Mouse (Mus musculus): ENCODE measurements around the gene Fbxw14. TPM values are rescaled to one million over a fixed set of nuclear protein-coding genes. Genes with fewer than 3 reads are reported as not detected.
"Not testable (repeated sequence)": the region's sequence is repeated elsewhere in the genome, so short reads cannot be mapped to it uniquely, and the experiment has no call there.

Gene Fbxw14
- not detected in 2 replicates for total RNA-seq (2014; fragmentation: Nextera tagmentation)
- total RNA-seq (2017): 0.23 and 0.87 TPM in 2 replicates
- polyA plus RNA-seq (2012): not detected in 2 replicates

DNA sequence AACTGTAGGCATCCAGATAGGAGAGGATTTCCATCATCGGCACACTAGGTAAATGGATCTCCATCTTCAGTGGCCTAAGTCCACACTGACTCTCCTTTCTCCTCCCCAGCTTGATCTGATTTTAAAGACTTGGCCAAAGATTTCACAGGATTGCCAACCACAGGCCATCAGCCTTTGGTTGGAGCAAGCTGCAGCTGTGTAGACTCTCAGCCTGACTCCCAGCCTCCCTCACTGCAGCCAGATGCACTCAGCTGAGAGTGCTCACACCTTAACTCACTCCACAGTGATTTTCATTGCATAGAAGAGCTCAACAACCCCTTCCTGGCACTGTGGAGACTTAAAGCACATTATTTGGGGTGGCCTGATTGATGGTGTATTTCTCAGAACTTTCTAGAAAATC lies at the start of gene Fbxw14:
TSS of gene Fbxw14 (minus strand) at position 101 of the 400 bp plus-strand sequence.
- not testable (repeated sequence) for H3K4me1 ChIP-seq (ENCODE audit: insufficient read depth, low read depth, low read length); DNase-seq (ENCODE audit: low spot score); H3K4me3 ChIP-seq (ENCODE audit: low read depth, low read length); ATAC-seq (ENCODE audit: extremely low read depth, insufficient number of reproducible peaks, low FRiP score, poor library complexity, severe bottlenecking); H3K36me3 ChIP-seq (replicated peaks); H3K27me3 ChIP-seq (ENCODE audit: insufficient read depth, low read length); H3K9me3 ChIP-seq (replicated peaks)

DNA sequence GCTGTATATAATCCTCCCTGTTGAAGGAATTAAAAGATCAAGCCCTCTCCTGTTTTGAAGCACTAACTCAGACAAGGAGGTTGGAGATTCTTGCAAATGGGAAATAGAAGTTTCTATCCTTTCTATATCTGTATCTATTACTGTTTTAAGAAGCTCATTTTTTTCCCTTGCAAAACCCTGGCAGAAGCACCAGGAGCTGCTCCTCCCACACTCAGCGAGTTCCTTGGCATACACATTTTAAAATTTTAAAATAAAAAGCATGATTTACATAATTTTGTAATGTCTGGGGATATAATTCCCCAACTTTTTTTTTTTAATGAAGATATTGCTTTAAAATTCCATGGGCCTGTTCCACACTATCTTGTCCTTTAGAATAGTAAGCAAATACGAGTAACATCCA lies 24.4 kb downstream of the Fbxw14 start:
- Histone ChIP-seq H3K4me1 (ENCODE audit: insufficient read depth, low read depth, low read length) (no peaks in the 10 kb centered on the region), H3K4me3 (ENCODE audit: low read depth, low read length) (no peak overlapping the region), H3K36me3 (replicated peaks) (no peaks in the 10 kb centered on the region), H3K27me3 (ENCODE audit: insufficient read depth, low read length) (no peaks in the 10 kb centered on the region), H3K9me3 (replicated peaks) (no peaks in the 10 kb centered on the region)
- no peak for ATAC-seq (ENCODE audit: extremely low read depth, insufficient number of reproducible peaks, low FRiP score, poor library complexity, severe bottlenecking)
- no peak for DNase-seq (ENCODE audit: low spot score)
- TF ChIP-seq POLR2AphosphoS5 (IDR thresholded peaks at IDR 0.05; ENCODE audit: insufficient replicate concordance, low read depth, low read length) (no peak), TAL1 (conservative IDR thresholded peaks at IDR 0.05; ENCODE audit: low read depth, low read length) (no peak), GATA1 (IDR thresholded peaks at IDR 0.05; ENCODE audit: borderline replicate concordance, low read length) (no peak), CTCF (IDR thresholded peaks at IDR 0.05; ENCODE audit: low read depth, low read length) (no peak), GATA2 (IDR thresholded peaks at IDR 0.05; ENCODE audit: borderline replicate concordance, low read depth, low read length) (no peak)

DNA sequence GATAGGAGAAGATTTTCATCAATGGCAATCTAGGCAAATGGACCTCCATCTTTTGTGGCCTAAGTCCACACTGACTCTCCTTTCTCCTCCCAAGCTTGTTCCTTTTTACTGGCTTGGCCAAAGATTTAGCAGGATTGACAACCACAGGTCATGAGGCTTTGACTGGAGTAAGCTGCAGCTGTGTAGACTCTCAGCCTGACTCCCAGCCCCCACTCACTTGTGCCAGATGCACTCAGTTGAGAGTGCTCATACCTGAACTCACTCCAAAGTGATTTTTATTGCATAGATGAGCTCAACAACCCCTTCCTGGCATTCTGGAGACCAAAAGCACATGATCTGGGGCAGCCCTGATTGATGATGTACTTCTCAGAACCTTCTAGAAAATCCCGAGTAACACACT lies 52.8 kb downstream of the Fbxw14 start, which contains the start of gene Fbxw20:
TSS of gene Fbxw20 (minus strand) at position 101 of the 400 bp plus-strand sequence.
- no peak for ATAC-seq (ENCODE audit: extremely low read depth, insufficient number of reproducible peaks, low FRiP score, poor library complexity, severe bottlenecking)
- no peak for TF ChIP-seq CTCF (IDR thresholded peaks at IDR 0.05; ENCODE audit: low read depth, low read length)
- TF ChIP-seq TAL1 (conservative IDR thresholded peaks at IDR 0.05; ENCODE audit: low read depth, low read length): no peak
- TF ChIP-seq GATA1 (IDR thresholded peaks at IDR 0.05; ENCODE audit: borderline replicate concordance, low read length): no peak
- TF ChIP-seq POLR2AphosphoS5 (IDR thresholded peaks at IDR 0.05; ENCODE audit: insufficient replicate concordance, low read depth, low read length): no peak
- TF ChIP-seq GATA2 (IDR thresholded peaks at IDR 0.05; ENCODE audit: borderline replicate concordance, low read depth, low read length): no peak
- peaks cover 4% of the 10 kb centered on the region; the same call in 1 of the 2 replicates for H3K27me3 ChIP-seq (ENCODE audit: insufficient read depth, low read length)
- no peaks in the 10 kb centered on the region for H3K4me1 ChIP-seq (ENCODE audit: insufficient read depth, low read depth, low read length)
- no peaks in the 10 kb centered on the region for H3K36me3 ChIP-seq (replicated peaks)
- no peaks in the 10 kb centered on the region for H3K9me3 ChIP-seq (replicated peaks)
- no peak within 1 kb of the TSS for H3K4me3 ChIP-seq (ENCODE audit: low read depth, low read length)
- DNase-seq (ENCODE audit: low spot score): no peak

Other genes with a start within 250 kb of the Fbxw14 start
- 17.1 and 24.2 TPM in 2 replicates for gene Shisa5, start 249.1 kb downstream of the Fbxw14 start, total RNA-seq (2014; fragmentation: Nextera tagmentation)
- gene Shisa5, start 249.1 kb downstream of the Fbxw14 start, total RNA-seq (2017): 50.0 and 50.6 TPM in 2 replicates
- gene Shisa5, start 249.1 kb downstream of the Fbxw14 start, polyA plus RNA-seq (2012): 207 and 259 TPM in 2 replicates
- 9.6 and 14.4 TPM in 2 replicates for gene Trex1, start 227.9 kb downstream of the Fbxw14 start, total RNA-seq (2014; fragmentation: Nextera tagmentation)
- gene Trex1, start 227.9 kb downstream of the Fbxw14 start, total RNA-seq (2017): 12.2 and 19.6 TPM in 2 replicates
- 15.1 and 27.4 TPM in 2 replicates for gene Trex1, start 227.9 kb downstream of the Fbxw14 start, polyA plus RNA-seq (2012)
- 16.4 and 17.9 TPM in 2 replicates for gene Atrip, start 213.6 kb downstream of the Fbxw14 start, total RNA-seq (2014; fragmentation: Nextera tagmentation)
- gene Atrip, start 213.6 kb downstream of the Fbxw14 start, total RNA-seq (2017): 18.1 and 22.8 TPM in 2 replicates
- gene Atrip, start 213.6 kb downstream of the Fbxw14 start, polyA plus RNA-seq (2012): 8.5 and 9.2 TPM in 2 replicates
- gene Ccdc51, start 205.2 kb downstream of the Fbxw14 start, total RNA-seq (2014; fragmentation: Nextera tagmentation): 4.7 and 5.0 TPM in 2 replicates
- 16.0 and 16.8 TPM in 2 replicates for gene Ccdc51, start 205.2 kb downstream of the Fbxw14 start, total RNA-seq (2017)
- gene Ccdc51, start 205.2 kb downstream of the Fbxw14 start, polyA plus RNA-seq (2012): 8.0 and 8.8 TPM in 2 replicates
- 133 and 230 TPM in 2 replicates for gene Tma7, start 205.1 kb downstream of the Fbxw14 start, total RNA-seq (2014; fragmentation: Nextera tagmentation)
- gene Tma7, start 205.1 kb downstream of the Fbxw14 start, total RNA-seq (2017): 413 and 422 TPM in 2 replicates
- gene Tma7, start 205.1 kb downstream of the Fbxw14 start, polyA plus RNA-seq (2012): 429 and 438 TPM in 2 replicates
- gene Plxnb1, start 192.3 kb downstream of the Fbxw14 start, total RNA-seq (2014; fragmentation: Nextera tagmentation): not detected in 2 replicates
- gene Plxnb1, start 192.3 kb downstream of the Fbxw14 start, total RNA-seq (2017): 0.23 and 0.44 TPM in 2 replicates
- gene Plxnb1, start 192.3 kb downstream of the Fbxw14 start, polyA plus RNA-seq (2012): not detected in 2 replicates
- not detected in 2 replicates for gene Fbxw21, start 125.6 kb downstream of the Fbxw14 start, total RNA-seq (2014; fragmentation: Nextera tagmentation)
- 0.11 TPM in 1 of 2 replicates, not detected in the other for gene Fbxw21, start 125.6 kb downstream of the Fbxw14 start, total RNA-seq (2017)
- not detected in 2 replicates for gene Fbxw21, start 125.6 kb downstream of the Fbxw14 start, polyA plus RNA-seq (2012)
- gene Fbxw13, start 91.7 kb downstream of the Fbxw14 start, total RNA-seq (2014; fragmentation: Nextera tagmentation): not detected in 2 replicates
- not detected in 2 replicates for gene Fbxw13, start 91.7 kb downstream of the Fbxw14 start, total RNA-seq (2017)
- not detected in 2 replicates for gene Fbxw13, start 91.7 kb downstream of the Fbxw14 start, polyA plus RNA-seq (2012)
- gene Fbxw20, start 52.9 kb downstream of the Fbxw14 start, total RNA-seq (2014; fragmentation: Nextera tagmentation): not detected in 2 replicates
- gene Fbxw20, start 52.9 kb downstream of the Fbxw14 start, total RNA-seq (2017): 0.06 TPM in 1 of 2 replicates, not detected in the other
- gene Fbxw20, start 52.9 kb downstream of the Fbxw14 start, polyA plus RNA-seq (2012): not detected in 2 replicates
- gene Fbxw28, start 52.0 kb upstream of the Fbxw14 start, total RNA-seq (2014; fragmentation: Nextera tagmentation): not detected in 2 replicates
- not detected in 2 replicates for gene Fbxw28, start 52.0 kb upstream of the Fbxw14 start, total RNA-seq (2017)
- gene Fbxw28, start 52.0 kb upstream of the Fbxw14 start, polyA plus RNA-seq (2012): not detected in 2 replicates
- gene Fbxw22, start 116.6 kb upstream of the Fbxw14 start, total RNA-seq (2014; fragmentation: Nextera tagmentation): not detected in 2 replicates
- 0.06 and 0.11 TPM in 2 replicates for gene Fbxw22, start 116.6 kb upstream of the Fbxw14 start, total RNA-seq (2017)
- gene Fbxw22, start 116.6 kb upstream of the Fbxw14 start, polyA plus RNA-seq (2012): not detected in 2 replicates
- gene Fbxw16, start 161.5 kb upstream of the Fbxw14 start, total RNA-seq (2014; fragmentation: Nextera tagmentation): not detected in 2 replicates
- gene Fbxw16, start 161.5 kb upstream of the Fbxw14 start, total RNA-seq (2017): not detected in 2 replicates
- not detected in 2 replicates for gene Fbxw16, start 161.5 kb upstream of the Fbxw14 start, polyA plus RNA-seq (2012)
- gene Fbxw19, start 208.2 kb upstream of the Fbxw14 start, total RNA-seq (2014; fragmentation: Nextera tagmentation): not detected in 2 replicates
- gene Fbxw19, start 208.2 kb upstream of the Fbxw14 start, total RNA-seq (2017): 0.11 TPM in 1 of 2 replicates, not detected in the other
- gene Fbxw19, start 208.2 kb upstream of the Fbxw14 start, polyA plus RNA-seq (2012): not detected in 2 replicates